Mouse (Mus musculus) MEL-GATA-1-ER (cell line): Measurements from ENCODE around the gene Arl3.

Experiments used
- DNase-seq: peaks from one replicate; pipeline ENCODE4 v3.0.0-alpha.2; 2012; ENCODE audit warnings: low read depth; ENCODE audit errors: extremely low read depth

The Arl3 gene

DNA sequence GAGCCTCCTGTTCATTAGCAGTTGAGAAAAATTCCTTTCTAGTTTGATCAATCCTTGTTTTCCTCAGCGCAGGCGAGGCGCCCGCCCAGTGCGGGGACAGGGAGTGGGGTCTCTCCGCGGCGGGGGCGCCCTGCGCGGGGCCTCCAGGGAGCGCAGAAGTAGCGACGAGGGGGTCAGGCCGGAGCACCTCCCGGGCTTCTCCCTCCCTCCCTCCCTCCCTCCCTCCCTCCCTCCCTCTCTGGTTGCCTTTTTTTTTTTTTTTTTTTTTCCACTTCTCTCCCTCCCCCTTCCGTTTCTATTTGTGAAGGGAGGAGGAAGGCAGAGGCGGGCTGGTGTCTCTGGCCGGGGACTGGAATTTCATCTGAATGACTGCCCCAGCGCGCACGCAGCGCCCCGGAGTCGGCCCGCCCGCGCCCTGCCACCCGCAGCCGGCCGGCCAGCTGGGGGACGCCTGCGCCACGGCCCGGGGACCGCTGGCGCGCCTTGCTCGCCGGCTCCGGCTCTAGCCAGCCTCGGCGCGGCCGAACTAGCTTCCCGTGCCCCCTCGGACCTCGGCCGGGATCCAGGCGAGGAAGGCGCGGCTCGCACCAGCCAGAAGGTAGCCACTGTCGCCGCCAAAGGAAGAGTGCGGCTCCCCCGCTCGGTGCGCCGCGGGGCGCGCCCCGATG, 71.5 kb downstream of the Arl3 start, which contains the start of gene Trim8:
TSS of gene Trim8 (plus strand) at position 302 of the 668 bp plus-strand sequence.
- no peak for DNase-seq

DNA sequence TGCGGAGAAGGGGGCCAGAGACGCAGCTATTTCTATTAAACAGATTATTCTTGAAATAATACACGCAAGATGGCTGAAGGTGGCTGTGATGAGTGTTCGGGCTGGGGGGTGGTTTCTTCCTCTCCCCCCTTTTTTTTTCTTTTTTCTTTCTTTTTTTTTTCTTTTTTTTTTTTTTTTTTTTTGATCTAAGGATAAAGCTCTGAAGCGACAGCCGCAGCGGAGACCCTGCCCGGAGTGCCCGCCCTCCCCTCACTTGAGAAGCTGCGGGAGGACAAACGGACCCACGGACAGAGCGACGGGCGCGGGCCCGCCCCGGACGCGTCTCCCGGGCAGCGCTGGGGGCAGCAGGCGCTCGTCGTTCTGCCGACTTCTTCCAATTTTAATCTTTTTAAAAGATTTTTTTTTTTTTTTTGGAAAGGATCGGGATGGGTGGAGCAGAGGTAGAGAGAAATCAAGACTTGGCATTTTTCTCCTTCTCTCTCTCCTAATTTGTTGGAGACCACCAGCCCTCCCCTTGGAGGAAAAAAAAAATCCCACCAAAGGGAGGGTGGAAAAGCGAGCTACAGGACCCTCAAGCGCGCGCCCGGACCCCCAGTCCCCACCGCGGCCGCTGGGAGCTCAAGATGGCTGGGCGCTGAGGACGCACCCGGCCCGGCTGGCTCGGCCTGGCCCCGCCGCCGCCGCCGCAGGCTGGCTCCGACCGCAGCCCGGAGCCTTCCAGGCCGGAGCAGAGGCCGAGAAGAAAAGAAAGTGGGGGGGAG, 72.2 kb downstream of the Arl3 start:
- DNase-seq = no peak

DNA sequence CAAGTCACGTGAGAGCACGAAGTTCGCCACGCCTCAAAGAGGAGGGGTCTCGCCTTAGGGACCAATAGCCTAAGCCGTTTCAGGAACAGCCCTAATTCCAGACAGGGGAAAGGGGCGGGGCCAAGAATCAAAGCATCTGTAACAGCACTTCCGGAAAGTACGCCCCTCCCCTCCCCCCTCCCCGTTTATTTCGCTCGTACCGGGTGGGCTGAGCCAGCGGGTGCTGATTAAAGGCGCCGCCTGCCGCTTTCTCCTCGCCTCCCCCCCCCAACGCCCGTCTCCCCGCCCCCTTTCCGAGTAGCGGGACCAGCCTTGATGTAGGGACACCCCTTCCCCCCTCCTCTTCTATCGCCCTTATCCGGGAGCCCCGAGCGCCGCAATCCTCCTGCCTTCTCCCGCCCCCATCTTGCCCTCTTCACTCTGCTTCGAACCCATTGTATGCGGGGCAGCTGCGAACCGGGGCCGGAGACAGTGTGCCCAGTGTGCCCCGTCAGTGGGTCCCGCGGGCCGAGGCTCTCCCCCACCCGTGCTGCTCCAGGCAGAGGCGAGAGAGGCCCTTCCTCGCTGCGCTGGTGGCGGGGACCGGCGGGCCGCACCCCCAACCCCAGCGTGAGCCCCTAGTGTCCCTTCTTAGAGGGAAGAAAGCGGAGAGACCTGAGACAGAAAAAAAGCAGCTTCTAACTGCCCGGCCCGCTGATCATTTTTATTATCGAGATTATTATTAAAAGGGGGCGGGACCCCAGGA, 73.0 kb downstream of the Arl3 start:
- peak; percentile 100 for DNase-seq

DNA sequence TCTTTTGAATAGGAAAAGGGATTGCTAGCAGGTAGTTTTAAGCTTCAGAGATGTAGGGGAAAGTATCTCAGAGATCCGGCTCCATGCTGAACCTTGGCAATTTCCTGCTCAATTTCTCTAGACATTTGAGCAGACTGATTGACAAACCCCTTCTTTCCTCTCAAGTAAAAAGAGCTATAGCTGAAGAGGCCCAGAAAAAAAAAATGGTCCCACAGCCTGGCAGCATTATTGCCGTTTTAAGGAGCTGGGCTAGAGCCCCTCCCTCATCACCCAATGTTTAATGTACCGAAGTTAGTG, 73.5 kb downstream of the Arl3 start:
- DNase-seq = no peak

DNA sequence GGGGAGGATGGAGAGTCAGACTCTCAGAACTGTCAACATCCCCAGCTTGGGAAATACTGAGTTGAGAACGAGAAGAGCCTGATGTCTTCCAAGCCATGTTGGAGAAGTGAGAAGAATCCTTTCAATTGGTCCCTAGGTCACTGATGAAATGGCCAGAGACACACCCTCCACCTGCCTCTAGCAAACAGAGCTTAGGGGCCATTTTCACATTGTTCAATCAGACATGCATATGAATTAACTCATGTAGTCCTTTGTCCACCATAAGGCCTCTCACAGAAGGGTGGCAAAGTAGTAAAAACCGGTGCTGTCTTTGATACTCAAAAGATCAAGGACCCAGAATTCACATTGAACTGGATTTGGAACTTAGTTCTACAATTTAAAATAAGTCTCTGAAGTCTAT, 75.8 kb downstream of the Arl3 start:
- DNase-seq = no peak

DNA sequence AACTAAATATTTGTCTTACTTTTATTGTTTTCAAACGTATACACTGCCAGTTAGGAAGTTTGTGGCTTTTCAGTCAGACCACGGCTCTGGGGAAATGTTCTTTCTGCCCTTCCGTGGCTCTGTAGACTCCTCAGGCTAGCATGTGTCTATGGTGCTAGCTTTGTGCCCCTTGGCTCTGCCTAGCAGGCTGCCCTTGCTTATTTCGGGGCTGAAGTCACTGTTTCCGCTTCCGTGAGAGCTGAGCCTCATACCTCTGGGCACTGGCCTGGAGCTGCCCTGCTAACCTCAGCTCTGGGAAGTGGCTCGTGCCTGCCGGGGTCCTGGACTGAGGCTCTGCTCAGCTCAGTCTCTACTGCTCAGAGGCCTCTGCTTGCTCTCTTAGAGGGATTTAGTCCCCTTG, 77.9 kb downstream of the Arl3 start:
- DNase-seq = no peak

DNA sequence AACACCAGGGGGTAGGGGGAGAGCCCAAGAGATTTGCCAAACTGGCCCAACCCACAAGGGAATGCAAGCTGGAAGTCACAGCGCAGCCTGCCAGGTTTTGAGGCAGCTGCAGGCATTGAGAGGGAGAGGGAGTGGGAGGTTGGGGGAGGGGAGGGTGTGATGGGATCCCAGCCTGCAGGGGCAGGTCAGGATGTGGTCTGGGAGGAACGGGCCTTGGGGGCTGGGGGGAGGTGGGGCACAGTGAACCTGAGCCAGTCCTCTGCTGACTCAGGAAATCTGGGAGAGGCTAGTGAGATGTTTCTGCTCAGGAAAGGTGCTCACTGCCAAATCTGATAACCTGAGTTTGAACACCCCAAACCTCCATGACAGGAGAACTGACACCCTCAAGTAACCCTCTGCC, 82.4 kb downstream of the Arl3 start:
- no peak for DNase-seq

DNA sequence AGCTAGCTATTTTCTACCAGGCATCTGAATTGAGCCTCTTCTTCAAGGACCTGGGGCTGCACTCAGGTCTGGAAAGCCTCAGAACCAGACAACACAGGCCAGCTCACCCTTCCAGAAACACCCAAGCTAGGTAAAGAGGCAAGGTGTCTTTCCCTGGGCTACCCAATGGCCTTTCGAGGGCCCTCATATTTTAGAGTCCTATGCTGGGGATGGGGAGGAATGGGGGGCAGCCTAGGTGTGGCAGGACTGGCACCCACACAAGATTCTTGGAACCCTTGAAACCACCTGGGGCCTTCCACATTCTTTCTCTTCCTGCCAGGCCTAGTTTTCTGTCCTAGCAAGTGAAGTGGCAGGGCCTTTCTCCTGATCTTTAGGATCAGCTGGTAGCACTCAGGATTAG, 83.5 kb downstream of the Arl3 start:
- DNase-seq = no peak

DNA sequence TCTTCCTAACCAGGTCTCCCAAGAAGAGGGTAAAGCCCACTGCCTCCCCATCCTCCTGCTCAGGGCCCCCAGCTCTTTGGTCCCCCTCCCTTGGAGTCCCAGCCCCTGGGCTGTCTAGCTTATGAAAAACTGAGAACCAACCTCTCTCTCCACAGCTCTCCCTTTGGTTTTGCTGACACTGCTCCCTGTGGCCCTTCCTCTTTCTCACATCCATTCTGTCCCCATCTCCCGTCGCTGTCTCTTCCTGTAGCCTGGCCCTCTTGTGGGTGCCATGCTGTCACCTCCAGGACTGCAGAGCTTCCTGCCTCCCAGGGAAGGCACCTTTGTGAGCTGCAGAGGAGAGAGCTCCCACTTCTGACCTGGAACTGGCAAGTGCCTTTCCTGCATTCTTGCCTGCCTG, 86.3 kb downstream of the Arl3 start:
- DNase-seq = no peak

DNA sequence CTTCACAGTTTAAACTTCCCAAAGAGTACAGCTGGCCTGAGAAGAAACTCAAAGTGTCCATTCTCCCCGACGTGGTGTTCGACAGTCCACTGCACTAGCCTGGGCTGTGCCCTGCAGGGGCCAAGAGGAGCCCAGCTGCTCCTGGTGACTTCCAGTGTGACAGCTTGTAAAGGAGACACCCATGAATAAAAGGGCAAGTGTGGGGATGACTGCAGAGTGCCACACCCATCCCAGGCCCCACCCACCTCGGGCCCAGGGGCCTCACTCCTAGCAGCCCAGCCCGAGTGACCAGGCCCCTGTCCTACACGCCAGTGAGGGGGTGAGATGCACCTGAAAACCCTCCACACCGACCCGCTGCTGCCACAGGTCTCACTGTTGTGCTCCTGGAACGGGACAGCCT, 87.2 kb downstream of the Arl3 start:
- no peak for DNase-seq

DNA sequence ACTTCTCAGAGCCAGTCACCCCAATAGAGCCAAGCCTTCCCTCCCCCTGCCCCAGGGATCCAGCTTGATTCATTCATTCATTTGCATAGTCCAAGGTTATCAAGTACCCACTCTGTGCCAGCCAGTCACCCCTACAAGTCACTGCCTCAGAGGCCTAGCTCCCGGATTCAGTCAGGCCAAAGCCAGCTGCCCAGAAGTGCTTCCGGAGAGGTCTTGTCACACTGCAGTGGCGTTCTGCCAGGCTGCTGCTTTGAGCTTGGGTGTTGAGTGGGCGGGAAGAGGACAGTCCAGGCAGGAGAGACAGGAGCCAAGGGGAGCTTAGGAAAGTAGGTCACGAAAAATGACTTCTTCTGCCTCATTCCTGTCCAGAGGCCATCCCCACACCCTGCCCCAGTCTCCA, 88.5 kb downstream of the Arl3 start:
- no peak for DNase-seq

DNA sequence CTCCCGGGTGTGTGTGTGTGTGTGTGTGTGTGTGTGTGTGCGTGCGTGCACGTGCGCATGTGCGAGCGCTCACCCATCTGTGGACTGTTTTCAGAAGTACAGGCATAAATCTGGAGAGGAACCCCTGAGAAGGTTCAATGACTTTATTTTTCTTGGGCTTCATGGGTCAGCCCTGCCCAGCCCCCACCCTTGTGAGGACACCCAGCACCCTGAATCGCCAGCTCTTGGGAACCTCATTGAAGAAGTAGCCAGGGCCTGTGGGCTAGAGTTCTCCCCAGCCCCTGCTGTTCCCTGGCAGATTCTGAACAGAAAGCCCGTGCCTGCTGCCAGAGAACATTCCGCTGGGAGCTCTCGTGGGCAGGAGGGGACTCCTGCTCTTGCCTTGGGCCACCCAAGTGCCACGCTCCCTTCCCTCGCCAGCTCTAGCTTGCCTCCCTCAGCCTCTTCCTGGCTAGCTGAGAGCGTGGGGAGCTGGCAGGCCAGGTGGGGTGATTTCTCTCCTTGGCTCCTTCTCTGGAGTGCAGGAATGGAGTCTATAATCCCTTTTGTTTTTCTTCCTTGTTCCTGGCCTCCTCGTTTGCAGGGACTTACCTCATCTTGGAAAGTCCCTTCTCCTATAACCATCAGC, 89.2 kb downstream of the Arl3 start:
- DNase-seq = no peak

DNA sequence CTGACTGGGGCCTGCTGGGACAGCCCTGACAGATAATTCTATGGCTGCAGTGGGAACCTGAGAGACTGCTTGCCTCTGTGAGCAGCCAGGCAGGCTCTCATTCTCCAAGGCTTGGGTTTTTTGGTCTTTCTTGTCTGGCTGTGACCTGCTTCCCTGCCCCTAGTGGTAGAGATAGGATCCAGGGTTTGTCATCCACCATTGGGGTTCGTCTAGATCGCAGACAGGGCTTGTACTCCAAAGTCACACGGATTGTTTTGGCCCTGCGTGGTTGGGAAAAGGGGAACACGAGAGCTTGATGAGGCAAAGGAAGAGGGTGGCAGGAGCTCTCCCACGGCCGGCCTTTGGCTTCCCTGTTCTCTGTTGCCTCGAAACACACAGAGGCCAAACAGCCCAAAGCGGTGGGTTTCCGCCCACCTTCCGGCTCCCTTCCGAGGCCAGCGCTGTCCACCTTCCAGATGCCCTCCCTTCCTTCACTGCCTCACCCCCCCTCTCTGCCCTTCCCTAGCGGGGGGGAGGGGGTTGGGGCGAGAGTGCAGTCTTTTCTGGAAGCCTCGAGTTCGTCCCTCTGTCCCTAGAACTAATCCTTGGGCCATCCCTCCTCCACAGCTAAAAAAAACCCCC, 90.0 kb downstream of the Arl3 start:
- DNase-seq = no peak

DNA sequence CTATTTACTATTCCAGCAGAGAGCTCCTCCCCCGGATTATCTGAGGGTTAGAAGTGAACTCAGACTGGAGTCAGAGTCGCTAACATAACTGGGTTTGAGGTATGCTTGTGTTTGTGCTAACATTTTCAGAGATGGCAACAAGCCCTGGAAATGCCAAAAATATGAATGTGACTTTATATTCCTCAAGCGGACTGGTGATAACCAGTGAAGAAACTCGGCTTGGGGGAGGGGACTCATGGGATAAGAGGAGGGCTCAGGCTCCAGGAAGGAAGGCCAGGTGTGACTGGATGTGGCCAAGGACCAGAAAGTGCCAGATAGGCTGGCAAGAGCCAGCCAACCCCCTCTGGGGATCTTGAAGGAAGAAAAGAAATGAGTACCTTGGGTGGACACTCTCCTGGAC, 91.2 kb downstream of the Arl3 start:
- DNase-seq = no peak

DNA sequence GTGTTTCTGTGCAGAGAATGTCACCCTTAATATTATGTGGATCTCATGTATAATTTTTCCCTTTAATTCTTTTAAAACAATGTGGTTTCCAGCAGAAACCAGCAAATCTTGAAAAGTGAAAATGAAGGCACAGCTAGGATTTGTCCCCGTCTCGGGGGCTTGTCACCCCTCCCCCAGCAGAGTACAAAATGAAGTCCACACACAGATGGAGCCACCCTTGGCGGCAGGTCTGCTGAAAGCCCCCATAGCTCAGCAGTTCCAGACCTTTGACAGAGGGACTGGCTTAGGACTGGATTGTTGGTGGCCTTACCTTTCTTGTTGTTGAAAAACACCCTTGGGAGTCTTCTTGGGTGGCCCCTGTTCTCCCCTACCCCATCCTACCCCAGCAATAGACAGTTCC, 91.6 kb downstream of the Arl3 start:
- no peak for DNase-seq
